Mouse (Mus musculus) midbrain, embryonic 16.5 days (tissue): Measurements from ENCODE around the gene Tmem104. TPM values are rescaled to one million over a fixed set of nuclear protein-coding genes. Genes with fewer than 3 reads are reported as not detected.
A peak's percentile ranks its signal among the peaks of the same experiment; 100 is the strongest.

Experiments
- ATAC-seq: fragments of 200-750 bp; cut with Nextera tagmentation; 2 replicates; pipeline ENCODE4 v1.8.0; 2017; ENCODE audit warnings: moderate TSS enrichment
- H3K27ac ChIP-seq: fragments of 300-500 bp; sonication (generic); 2 replicates; pipeline ENCODE4 v1.5.1; 2014; ENCODE audit warnings: mild to moderate bottlenecking, low read length, mixed read lengths
- H3K27me3 ChIP-seq: fragments of 300-500 bp; sonication (generic); 2 replicates; pipeline ENCODE4 v1.6.1; 2014; ENCODE audit warnings: low read depth, low read length, mixed read lengths; ENCODE audit not compliant: control insufficient read depth, insufficient read depth
- H3K36me3 ChIP-seq: fragments of 300-500 bp; sonication (generic); 2 replicates; pipeline ENCODE4 v1.6.1; 2014; ENCODE audit warnings: mild to moderate bottlenecking, low read length, moderate library complexity, mixed read lengths; ENCODE audit not compliant: control insufficient read depth, insufficient read depth
- H3K4me1 ChIP-seq: fragments of 300-500 bp; sonication (generic); 2 replicates; pipeline ENCODE4 v1.6.1; 2014; ENCODE audit warnings: mild to moderate bottlenecking, low read length, mixed read lengths; ENCODE audit not compliant: control insufficient read depth, insufficient read depth
- H3K4me2 ChIP-seq: fragments of 300-500 bp; sonication (generic); 2 replicates; pipeline ENCODE4 v1.6.1; 2014; ENCODE audit warnings: mild to moderate bottlenecking, low read length, mixed read lengths
- H3K4me3 ChIP-seq: fragments of 300-500 bp; sonication (generic); 2 replicates; pipeline ENCODE4 v1.5.1; 2014; ENCODE audit warnings: low read depth, mild to moderate bottlenecking, low read length, moderate library complexity, mixed read lengths
- H3K9ac ChIP-seq: fragments of 300-500 bp; sonication (generic); 2 replicates; pipeline ENCODE4 v1.6.1; 2014; ENCODE audit warnings: low read depth, low read length, mixed read lengths
- H3K9me3 ChIP-seq: fragments of 300-500 bp; sonication (generic); replicated peaks from 2 replicates; pipeline ENCODE4 v1.6.1; 2014; ENCODE audit warnings: mild to moderate bottlenecking, low read length, mixed read lengths; ENCODE audit not compliant: control insufficient read depth, poor library complexity, severe bottlenecking
- WGBS: fragments of 180-500 bp; shearing (Covaris S2); extraction: QIAGEN DNeasy Blood & Tissue Kit; methylation state at CpG from one replicate; pipeline ENCODE4 v1.1.7; 2014; 5-methylcytosine and 5-hydroxymethylcytosine counted together
- polyA plus RNA-seq: library from polyadenylated mRNA; unstranded; fragments of >200 nt; fragmentation: Nextera tagmentation; extraction: Ambion mirVana; gene quantifications from 2 replicates; pipeline ENCODE4 v1.2.1, GENCODE M21; 2015

The Tmem104 gene
- polyA plus RNA-seq, 1 experiment from 2014 or later = 12.5 TPM

DNA sequence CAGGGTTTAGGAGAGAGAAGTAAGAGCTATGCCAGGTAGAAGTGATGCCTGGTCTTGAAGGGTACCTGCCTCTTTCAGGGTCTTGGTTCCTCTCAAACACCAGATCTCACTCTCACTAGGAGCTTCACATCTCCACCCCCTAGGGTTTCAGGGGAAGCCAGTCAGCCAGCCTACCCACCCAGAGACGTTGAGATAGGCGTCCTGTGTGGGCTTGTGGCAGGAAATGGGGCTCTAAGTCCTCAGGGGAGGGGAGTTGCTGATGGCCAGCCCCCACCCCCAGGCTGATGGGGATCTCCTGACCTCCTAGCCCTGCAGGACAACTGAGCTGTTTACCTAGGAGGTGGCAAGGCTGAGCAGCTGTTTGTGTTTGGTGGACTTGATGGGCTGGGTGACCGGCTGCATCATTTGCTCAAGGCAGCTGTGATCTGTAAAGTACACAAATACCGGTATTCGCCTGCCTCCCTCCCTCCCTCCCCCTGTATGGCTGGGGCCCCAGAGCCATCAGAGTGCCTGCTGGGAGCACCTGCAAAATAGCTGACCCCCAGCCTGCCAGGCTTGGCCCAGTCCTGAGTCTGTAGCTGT is 32.1 kb upstream of the Tmem104 start:
- ATAC-seq = no peak
- 22% methylated on average over 5 of the region's 5 CpGs for WGBS
- H3K4me3 ChIP-seq = no peak overlapping the region
- peaks cover 4% of the 10 kb centered on the region; the same call in 1 of the 2 replicates for H3K9me3 ChIP-seq
- no peak overlapping the region for H3K9ac ChIP-seq
- H3K27me3 ChIP-seq = peaks cover 19% of the 10 kb centered on the region
- H3K27ac ChIP-seq = no peak overlapping the region
- no peaks in the 10 kb centered on the region for H3K36me3 ChIP-seq
- H3K4me1 ChIP-seq = peaks cover 10% of the 10 kb centered on the region; the same call in 1 of the 2 replicates
- no peak overlapping the region for H3K4me2 ChIP-seq

GRCm38 (mm10) chr11:115157933-115158719 is 29.2 kb upstream of the Tmem104 start:
- Histone ChIP-seq H3K36me3 (no peaks in the 10 kb centered on the region), H3K9ac (no peak overlapping the region), H3K27ac (no peak overlapping the region), H3K4me2 (no peak overlapping the region), H3K9me3 (peaks cover 4% of the 10 kb centered on the region; the same call in 1 of the 2 replicates), H3K27me3 (peaks cover 37% of the 10 kb centered on the region), H3K4me1 (peaks cover 12% of the 10 kb centered on the region), H3K4me3 (no peak overlapping the region)
- no peak for ATAC-seq
- WGBS = 46% methylated on average over 12 of the region's 12 CpGs

DNA sequence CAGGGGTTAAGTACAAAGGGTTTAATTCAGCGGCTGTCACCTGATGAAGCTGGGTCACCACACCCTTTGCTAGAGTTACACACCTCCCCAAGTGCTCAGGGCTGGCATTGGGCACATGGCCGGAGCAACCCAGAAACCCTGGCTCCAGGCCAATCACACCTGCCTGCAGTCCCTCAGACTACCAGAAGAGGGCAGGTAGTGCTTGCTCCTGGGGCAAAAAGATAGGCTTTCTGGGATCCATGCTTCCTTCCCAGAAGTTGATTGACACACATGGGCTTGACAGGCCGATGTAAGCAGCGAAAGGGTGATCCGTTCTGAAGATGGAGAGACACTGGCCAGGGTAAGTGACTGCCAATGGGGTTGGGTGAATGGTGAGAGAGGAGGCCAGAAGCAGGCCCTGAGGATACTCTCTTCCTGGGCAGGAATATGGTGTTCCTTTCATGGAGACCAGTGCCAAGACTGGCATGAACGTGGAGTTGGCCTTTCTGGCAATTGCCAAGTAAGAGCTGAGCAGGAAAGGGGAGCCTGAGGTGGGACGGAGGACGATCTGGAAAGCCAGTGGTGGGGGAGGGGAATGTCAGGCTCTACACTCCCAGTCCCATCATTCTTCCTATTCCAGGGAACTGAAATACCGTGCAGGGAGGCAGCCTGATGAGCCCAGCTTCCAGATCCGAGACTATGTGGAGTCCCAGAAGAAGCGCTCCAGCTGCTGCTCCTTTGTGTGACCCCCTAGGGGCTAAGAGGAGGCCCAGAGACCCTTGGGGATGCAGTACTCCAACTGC is 27.1 kb upstream of the Tmem104 start:
- no peak overlapping the region for H3K9ac ChIP-seq
- 44% methylated on average over 11 of the region's 11 CpGs for WGBS
- no peaks in the 10 kb centered on the region for H3K36me3 ChIP-seq
- peaks cover 35% of the 10 kb centered on the region for H3K27me3 ChIP-seq
- no peak overlapping the region for H3K27ac ChIP-seq
- H3K9me3 ChIP-seq = peaks cover 4% of the 10 kb centered on the region; the same call in 1 of the 2 replicates
- H3K4me2 ChIP-seq = no peak overlapping the region
- ATAC-seq = no peak
- H3K4me3 ChIP-seq = no peak overlapping the region
- peaks cover 19% of the 10 kb centered on the region for H3K4me1 ChIP-seq

DNA sequence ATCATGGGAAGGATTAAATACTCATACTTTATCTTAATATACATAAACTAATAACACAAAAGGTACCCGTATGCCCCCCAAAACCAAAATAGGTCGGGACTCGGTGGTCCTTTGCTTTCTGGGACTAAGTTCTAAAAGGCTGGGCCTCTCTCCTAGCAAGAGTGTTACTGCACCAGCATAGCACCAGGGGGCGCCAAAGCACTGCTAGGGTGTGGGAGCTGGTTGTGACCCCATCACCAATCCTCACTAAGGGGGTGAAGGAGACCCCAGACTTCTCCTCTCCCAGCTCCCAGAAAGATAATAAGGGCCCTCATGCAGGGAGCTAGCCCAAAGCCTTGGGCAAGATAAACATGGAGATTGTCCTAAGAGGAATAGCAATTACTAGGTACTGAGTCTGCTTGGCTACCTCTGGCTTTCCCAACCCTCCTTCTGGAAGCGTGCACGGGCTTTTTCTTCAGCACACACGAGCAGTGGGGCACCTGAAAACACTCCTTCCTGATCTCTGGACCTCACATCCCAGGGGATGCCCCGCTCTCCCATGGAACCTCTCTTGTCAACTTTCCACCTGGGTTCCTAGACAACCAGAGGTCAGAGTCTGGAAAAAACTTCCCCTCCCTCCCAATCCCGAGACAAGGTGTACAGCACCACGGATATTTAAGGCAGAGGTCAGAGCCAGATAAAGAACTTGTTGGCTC is 26.3 kb upstream of the Tmem104 start:
- peaks cover 39% of the 10 kb centered on the region for H3K27me3 ChIP-seq
- peaks cover 19% of the 10 kb centered on the region for H3K4me1 ChIP-seq
- H3K27ac ChIP-seq = no peak overlapping the region
- no peaks in the 10 kb centered on the region for H3K36me3 ChIP-seq
- no peak for ATAC-seq
- no peak overlapping the region for H3K9ac ChIP-seq
- H3K9me3 ChIP-seq = peaks cover 4% of the 10 kb centered on the region; the same call in 1 of the 2 replicates
- H3K4me2 ChIP-seq = no peak overlapping the region
- H3K4me3 ChIP-seq = no peak overlapping the region
- WGBS = 25% methylated on average over 10 of the region's 10 CpGs

DNA sequence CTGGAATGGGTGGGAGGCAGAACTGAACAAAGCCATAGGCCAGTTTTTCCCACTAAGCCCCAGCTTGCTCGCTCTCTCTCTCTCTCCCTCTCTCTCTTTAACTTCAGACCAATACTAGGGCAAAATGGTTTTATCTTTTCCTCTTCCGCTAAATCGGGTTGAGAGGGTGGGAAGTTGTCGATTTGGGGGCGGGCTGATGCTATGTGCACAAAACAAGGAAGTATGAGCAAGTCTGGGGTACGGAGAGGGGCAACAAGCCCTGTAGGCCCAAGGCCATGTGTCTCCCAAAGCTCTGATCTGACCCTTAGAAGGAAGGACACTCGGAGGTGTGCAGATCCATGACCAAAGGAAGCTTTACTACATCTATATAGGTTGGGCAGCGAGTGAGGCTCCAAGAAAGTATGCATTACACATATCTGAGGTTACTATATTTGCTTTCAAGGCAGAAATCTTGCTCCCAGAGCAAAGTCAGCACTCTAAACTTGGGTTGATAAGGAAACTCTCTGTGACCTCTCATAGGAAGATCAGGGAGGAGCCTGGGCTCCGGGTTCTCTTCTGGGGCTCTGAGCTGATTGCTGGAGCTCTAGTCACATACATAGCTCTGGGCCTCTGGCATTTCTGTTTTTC is 25.6 kb upstream of the Tmem104 start:
- Histone ChIP-seq H3K9me3 (peaks cover 4% of the 10 kb centered on the region; the same call in 1 of the 2 replicates), H3K27me3 (peaks cover 42% of the 10 kb centered on the region), H3K27ac (no peak overlapping the region), H3K36me3 (no peaks in the 10 kb centered on the region), H3K4me1 (peaks cover 19% of the 10 kb centered on the region), H3K4me3 (no peak overlapping the region), H3K9ac (no peak overlapping the region), H3K4me2 (no peak overlapping the region)
- no peak for ATAC-seq
- 71% methylated on average over 9 of the region's 9 CpGs for WGBS

DNA sequence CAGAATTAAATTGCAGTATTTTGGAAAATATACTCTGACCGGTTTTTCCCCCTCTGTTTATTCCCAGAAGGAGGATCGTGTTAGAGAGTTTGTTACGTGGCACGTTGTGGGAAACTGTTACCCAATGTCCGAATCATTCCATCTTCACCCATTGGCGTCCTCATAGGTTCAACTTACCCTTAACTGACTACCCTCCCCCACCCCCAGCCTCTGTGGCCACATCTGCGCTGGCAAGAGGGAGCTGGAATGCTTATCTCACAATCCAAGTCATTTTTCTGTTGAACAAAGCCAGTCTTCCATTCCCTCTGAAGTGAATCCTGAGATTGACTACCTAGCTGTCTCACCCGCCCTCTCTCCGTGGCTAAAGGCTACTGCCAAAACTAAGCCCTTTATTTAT is 25.1 kb upstream of the Tmem104 start:
- no peak overlapping the region for H3K4me3 ChIP-seq
- WGBS = 22% methylated on average over 9 of the region's 9 CpGs

GRCm38 (mm10) chr11:115162832-115163480 is 24.3 kb upstream of the Tmem104 start, which contains the start of gene Slc9a3r1:
Gene Slc9a3r1 (plus strand): TSS chr11:115163341.
- Histone ChIP-seq H3K9ac (peak within 1 kb of the TSS; percentile 32), H3K4me1 (peaks cover 19% of the 10 kb centered on the region), H3K27me3 (peaks cover 42% of the 10 kb centered on the region), H3K27ac (peak within 1 kb of the TSS; percentile 58; the same call in 1 of the 2 replicates), H3K4me3 (peak within 1 kb of the TSS; percentile 49), H3K36me3 (no peaks in the 10 kb centered on the region), H3K4me2 (peak within 1 kb of the TSS; percentile 64), H3K9me3 (peaks cover 4% of the 10 kb centered on the region; the same call in 1 of the 2 replicates)
- peak; percentile 91 for ATAC-seq
- under 1% methylated on average over 46 of the region's 47 CpGs for WGBS

More for the DNA sequence above, 25.1 kb upstream of the Tmem104 start:
- Histone ChIP-seq H3K27me3 (peaks cover 42% of the 10 kb centered on the region), H3K4me2 (peak overlapping the region; percentile 64; the same call in 1 of the 2 replicates), H3K36me3 (no peaks in the 10 kb centered on the region), H3K4me1 (peaks cover 19% of the 10 kb centered on the region), H3K9me3 (peaks cover 4% of the 10 kb centered on the region; the same call in 1 of the 2 replicates), H3K27ac (0 out of 2 replicates have a peak overlapping the region, but pooled peaks have one; percentile 40), H3K9ac (no peak overlapping the region)
- ATAC-seq = no peak
